Mouse (Mus musculus) B cell, adult 67 days (primary cell): ENCODE data around the gene Gm49366. TPM values are rescaled to one million over a fixed set of nuclear protein-coding genes. Genes with fewer than 3 reads are reported as not detected.

Experiments
- total RNA-seq, 2 experiments: library from RNA; stranded (reverse); gene quantifications; 4 replicates each; pipeline ENCODE4 v1.2.4; 2023

Gm49366 gene
- not detected for total RNA-seq

DNA sequence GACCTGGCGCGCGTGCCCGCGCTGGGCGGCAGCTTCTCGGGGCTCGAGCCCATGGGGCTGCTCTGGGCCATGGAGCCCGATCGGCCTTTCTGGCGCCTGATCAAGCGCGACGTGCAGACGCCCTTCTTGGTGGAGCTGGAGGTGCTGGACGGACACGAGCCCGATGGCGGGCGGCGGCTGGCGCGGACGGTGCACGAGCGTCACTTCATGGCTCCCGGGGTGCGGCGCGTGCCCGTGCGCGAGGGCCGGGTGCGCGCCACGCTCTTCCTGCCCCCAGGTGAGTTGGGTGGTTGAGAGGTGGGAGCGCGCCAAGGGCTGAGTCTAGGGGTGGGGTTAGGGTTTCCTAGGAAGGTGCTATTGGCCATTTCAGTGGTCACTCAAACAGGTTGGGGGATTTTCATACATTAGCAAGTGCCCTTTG, at the start of gene Gm49366:
Gene Gm49366 (plus strand): TSS at position 245 of the 421 bp plus-strand sequence.

DNA sequence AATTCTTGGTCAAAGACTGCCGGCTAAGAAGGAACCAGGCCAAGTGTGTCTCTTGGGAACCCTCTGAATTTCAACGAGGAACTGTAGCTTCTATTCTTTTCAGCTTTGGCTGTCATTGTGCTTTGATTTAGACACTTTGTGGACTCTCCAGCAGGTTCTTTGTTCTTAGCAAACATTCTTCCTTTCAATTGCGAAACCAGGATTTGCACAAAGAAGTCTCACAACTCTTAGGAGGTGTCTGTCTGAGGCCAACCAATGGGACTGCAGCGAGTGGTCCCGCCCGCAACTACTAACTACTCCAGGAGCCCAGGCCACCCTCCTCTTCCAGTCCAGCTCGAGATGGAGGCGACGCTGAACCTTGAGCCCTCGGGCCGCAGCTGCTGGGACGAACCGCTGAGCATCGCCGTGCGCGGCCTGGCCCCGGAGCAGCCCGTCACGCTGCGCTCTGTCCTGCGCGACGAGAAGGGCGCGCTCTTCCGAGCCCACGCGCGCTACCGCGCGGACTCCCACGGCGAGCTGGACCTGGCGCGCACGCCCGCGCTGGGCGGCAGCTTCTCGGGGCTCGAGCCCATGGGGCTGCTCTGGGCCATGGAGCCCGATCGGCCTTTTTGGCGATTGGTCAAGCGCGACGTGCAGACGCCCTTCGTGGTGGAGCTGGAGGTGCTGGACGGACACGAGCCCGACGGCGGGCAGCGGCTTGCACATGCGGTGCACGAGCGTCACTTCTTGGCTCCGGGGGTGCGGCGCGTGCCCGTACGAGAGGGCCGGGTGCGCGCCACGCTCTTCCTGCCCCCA, 29.4 kb upstream of the Gm49366 start, which contains the start of gene Acot1:
Gene Acot1 (plus strand): TSS at position 320 of the 795 bp plus-strand sequence.

DNA sequence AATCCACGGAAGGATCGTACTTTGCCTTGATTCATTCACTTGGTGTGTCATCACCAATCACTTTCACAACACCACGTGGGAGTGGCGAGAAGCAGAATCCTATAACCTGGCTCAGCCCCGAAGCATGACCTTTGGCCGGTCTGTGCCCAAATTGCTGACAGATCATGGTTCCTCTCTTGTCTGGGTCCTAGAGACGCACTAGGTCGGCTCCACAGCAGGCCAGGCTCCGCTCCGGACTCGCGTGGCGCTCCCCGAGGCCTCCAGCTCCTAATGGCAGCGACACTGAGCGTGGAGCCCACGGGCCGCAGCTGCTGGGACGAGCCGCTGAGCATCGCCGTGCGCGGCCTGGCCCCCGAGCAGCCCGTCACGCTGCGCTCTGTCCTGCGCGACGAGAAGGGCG, 494 bp upstream of the Gm49366 start, which contains the start of gene Acot4:
Gene Acot4 (plus strand): TSS at position 139 of the 400 bp plus-strand sequence.

DNA sequence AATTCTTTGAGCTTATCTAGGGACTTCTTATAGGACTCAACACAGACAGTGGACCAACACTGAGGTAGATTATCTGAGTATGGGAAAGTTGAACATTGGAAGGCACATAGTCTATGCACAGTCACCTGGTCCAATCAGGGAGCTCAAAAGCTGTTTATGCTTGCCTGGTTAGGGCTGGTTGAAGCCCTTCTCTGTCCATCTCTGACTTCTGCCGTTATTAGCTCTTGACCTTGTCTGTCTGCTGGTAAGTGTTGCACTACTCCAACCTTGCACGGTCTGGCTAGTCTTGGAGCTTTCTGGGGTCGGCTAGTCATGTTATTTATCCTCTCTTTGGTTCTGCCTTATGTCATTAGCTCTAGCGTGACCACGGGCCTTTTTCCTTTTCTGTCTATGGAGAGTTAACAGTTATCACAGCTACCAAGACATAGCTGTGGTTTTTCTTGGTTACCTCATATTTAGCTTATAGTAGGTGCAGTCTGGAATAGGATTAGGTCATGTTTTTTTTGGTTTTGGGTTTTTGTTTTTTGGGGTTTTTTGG, 13.3 kb downstream of the Gm49366 start, which contains the start of gene Acot3:
Gene Acot3 (plus strand): TSS at position 208 of the 538 bp plus-strand sequence.

DNA sequence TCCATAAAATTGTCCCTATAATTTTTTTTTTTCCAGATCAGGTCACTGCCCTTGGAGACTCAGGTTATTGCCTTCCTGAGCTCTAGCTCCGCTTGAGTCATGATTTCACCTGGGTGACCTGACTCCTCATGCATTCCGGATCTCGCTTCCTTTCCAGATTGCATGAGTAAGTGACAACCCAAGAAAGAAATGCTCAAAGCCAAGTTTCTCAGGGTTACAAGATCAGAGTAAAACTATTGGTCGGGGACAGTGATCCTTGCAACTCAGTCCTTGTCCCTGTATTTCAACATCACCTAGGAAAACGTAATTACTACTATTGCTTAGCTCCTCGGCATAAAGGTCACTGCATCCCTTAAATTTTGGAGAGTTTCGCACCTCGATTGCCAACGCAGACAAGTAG, 30.3 kb downstream of the Gm49366 start, which contains the start of gene Acot5:
Gene Acot5 (plus strand): TSS at position 340 of the 400 bp plus-strand sequence.

DNA sequence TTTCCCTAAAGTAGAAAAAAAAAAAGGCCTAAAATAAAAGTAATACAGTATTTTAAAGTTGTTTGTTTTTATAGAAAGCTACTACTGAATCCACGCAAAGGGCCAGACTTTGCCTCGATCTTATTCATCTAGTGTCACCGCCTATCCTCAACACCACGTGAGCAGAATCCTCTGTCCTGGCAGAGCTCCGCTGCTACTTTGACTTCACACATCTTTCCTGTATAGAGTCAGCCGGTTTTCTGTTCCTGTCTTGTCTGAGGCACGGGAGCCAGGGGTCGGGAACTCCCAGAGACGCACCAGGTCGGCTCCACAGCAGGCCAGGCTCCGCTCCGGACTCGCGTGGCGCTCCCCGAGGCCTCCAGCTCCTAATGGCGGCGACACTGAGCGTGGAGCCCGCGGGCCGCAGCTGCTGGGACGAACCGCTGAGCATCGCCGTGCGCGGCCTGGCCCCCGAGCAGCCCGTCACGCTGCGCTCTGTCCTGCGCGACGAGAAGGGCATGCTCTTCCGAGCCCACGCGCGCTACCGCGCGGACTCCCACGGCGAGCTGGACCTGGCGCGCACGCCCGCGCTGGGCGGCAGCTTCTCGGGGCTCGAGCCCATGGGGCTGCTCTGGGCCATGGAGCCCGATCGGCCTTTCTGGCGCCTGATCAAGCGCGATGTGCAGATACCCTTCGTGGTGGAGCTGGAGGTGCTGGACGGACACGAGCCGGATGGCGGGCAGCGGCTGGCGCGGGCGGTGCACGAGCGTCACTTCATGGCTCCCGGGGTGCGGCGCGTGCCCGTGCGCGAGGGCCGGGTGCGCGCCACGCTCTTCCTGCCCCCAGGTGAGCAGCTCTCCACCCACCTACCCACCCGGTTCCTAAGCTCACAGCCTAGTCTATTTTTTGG, 62.1 kb downstream of the Gm49366 start, which contains the start of gene Acot6:
Gene Acot6 (plus strand): TSS at position 51 of the 889 bp plus-strand sequence.

Other genes starting within 250 kb of the Gm49366 start
- 10 to 100 TPM; 41.2 to 46.6 TPM for gene Numb, start 117.0 kb upstream of the Gm49366 start, total RNA-seq
- gene Riox1, start 88.3 kb upstream of the Gm49366 start, total RNA-seq = 10 to 100 TPM; 15.1 to 17.3 TPM
- not detected for gene Heatr4, start 54.1 kb upstream of the Gm49366 start, total RNA-seq
- gene Acot2, start 51.1 kb upstream of the Gm49366 start, total RNA-seq = 10 to 100 TPM; 27.3 to 28.6 TPM
- gene Acot1, start 29.4 kb upstream of the Gm49366 start, total RNA-seq = 1 to 10 TPM; 1.8 to 3.1 TPM
- gene Acot4, start 556 bp upstream of the Gm49366 start, total RNA-seq = not detected
- not detected for gene Acot3, start 13.2 kb downstream of the Gm49366 start, total RNA-seq
- not detected for gene Acot5, start 30.4 kb downstream of the Gm49366 start, total RNA-seq
- gene Acot6, start 61.7 kb downstream of the Gm49366 start, total RNA-seq = 1 to 10 TPM in 1 of 2 experiments, under 1 TPM in 1; 0.95 to 1.1 TPM
- gene Dnal1, start 75.4 kb downstream of the Gm49366 start, total RNA-seq = 1 to 10 TPM in 1 of 2 experiments, under 1 TPM in 1; 0.46 to 1.5 TPM
- 10 to 100 TPM in 1 of 2 experiments, 1 to 10 TPM in 1; 9.5 to 12.0 TPM for gene Pnma1, start 109.6 kb downstream of the Gm49366 start, total RNA-seq
- 100 to 1,000 TPM; 170 to 178 TPM for gene Elmsan1, start 179.9 kb downstream of the Gm49366 start, total RNA-seq
- 10 to 100 TPM; 18.9 to 25.4 TPM for gene Ptgr2, start 246.3 kb downstream of the Gm49366 start, total RNA-seq